In the genomic region with DNA sequence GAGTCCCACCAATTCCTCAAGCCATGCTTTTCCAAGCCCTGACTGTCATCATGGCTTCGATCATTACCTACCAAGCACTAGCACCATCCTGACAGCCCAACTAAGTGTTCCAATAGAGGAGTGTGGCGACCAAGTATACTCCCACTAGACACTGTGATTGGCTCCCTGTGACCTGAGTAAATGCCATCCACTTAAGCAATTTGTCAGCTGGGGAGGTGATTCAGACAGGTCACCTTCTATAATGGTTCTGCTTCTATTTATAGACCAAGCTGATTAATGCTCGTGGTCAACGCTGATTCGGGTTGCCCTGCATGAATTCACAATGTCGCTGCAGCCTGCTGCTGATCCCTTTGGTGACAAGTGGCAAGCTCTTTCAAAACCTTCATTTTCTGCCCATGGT, we compare ENCODE assay signal across 25 mouse cellular contexts. TPM values are rescaled to one million over a fixed set of nuclear protein-coding genes. Genes with fewer than 3 reads are reported as not detected.
DNase-seq lines count a peak whose midpoint lies in the region; ATAC-seq and TF ChIP-seq lines count a peak whose summit lies in the region.
"Had no signal": no experiment of that assay in that cellular context is flagged by ENCODE, and none has a peak within 500 bp of the region (broad histone marks: within the 10 kb centered on the region; RNA-seq: fewer than 3 reads in every experiment).

No protein-coding gene starts in this region.

- H3K4me1 ChIP-seq in hindbrain, embryonic 16.5 days (ENCODE audit: control insufficient read depth, insufficient read depth, low read depth, low read length) = no peaks in the 10 kb centered on the region
- H3K4me1 ChIP-seq in hindbrain, embryonic 14.5 days (replicated peaks; ENCODE audit: control insufficient read depth, insufficient read depth, low read length) = no peaks in the 10 kb centered on the region
- peaks cover 9% of the 10 kb centered on the region for H3K4me1 ChIP-seq in heart, embryonic 15.5 days (replicated peaks)
- H3K4me1 ChIP-seq: embryonic facial prominence, embryonic 12.5 days; forebrain, embryonic 15.5 days; stomach, embryonic 15.5 days had no signal

- 67% methylated on average over 6 of the region's 6 CpGs for WGBS in hindbrain, embryonic 16.5 days
- WGBS in hindbrain, embryonic 14.5 days = 81% methylated on average over 6 of the region's 6 CpGs
- WGBS in heart, embryonic 15.5 days = 28% methylated on average over 6 of the region's 6 CpGs

- H3K4me3 ChIP-seq in hindbrain, embryonic 16.5 days (ENCODE audit: low read length) = no peak overlapping the region
- no peak overlapping the region for H3K4me3 ChIP-seq in hindbrain, embryonic 14.5 days (replicated peaks; ENCODE audit: low read length)
- H3K4me3 ChIP-seq in C2C12 (ENCODE audit: insufficient read depth, poor library complexity, severe bottlenecking) = no peak overlapping the region
- H3K4me3 ChIP-seq in heart, embryonic 15.5 days = no peak overlapping the region
- H3K4me3 ChIP-seq: embryonic facial prominence, embryonic 12.5 days; forebrain, embryonic 15.5 days; gastrocnemius, adult 2 months; stomach, embryonic 15.5 days had no signal

- no peaks in the 10 kb centered on the region for H3K36me3 ChIP-seq in hindbrain, embryonic 16.5 days (ENCODE audit: control insufficient read depth, insufficient read depth, low read length)
- H3K36me3 ChIP-seq in hindbrain, embryonic 14.5 days (replicated peaks; ENCODE audit: control insufficient read depth, insufficient read depth) = no peaks in the 10 kb centered on the region
- peaks cover 4% of the 10 kb centered on the region for H3K36me3 ChIP-seq in C2C12 (ENCODE audit: control insufficient read depth, insufficient read depth)
- H3K36me3 ChIP-seq in heart, embryonic 15.5 days = no peaks in the 10 kb centered on the region
- H3K36me3 ChIP-seq: embryonic facial prominence, embryonic 12.5 days; forebrain, embryonic 15.5 days; G1E; stomach, embryonic 15.5 days had no signal

- ATAC-seq in hindbrain, embryonic 16.5 days = peak; percentile 42; the same call in 1 of the 2 replicates
- no peak for ATAC-seq in hindbrain, embryonic 14.5 days (ENCODE audit: low FRiP score)
- ATAC-seq in heart, embryonic 15.5 days (replicated peaks; ENCODE audit: insufficient number of reproducible peaks, insufficient read depth, low FRiP score, low read depth) = peak; percentile 80; the same call in 1 of the 2 replicates
- ATAC-seq: CD4-positive, CD25-positive, alpha-beta regulatory T cell, adult 4 months; forebrain, embryonic 15.5 days; intestine, postnatal 0 days; liver, postnatal 0 days had no signal

- no peak overlapping the region for H3ac ChIP-seq in C2C12 (ENCODE audit: control insufficient read depth, insufficient read length, low read depth)

- TF ChIP-seq CTCF in C2C12 (IDR thresholded peaks at IDR 0.05; ENCODE audit: control insufficient read depth, insufficient read depth, insufficient read length) = no peak
- no peak for TF ChIP-seq CTCF in brain, embryonic 14.5 days (IDR thresholded peaks at IDR 0.05; ENCODE audit: borderline replicate concordance, extremely low read depth, insufficient read depth, insufficient read length)

- H3K79me3 ChIP-seq in C2C12 (ENCODE audit: low read depth) = no peaks in the 10 kb centered on the region

- no peak for TF ChIP-seq POLR2A in brain, embryonic 14.5 days (IDR thresholded peaks at IDR 0.05; ENCODE audit: borderline replicate concordance, extremely low read depth, insufficient read depth, insufficient read length, poor library complexity, severe bottlenecking)

- intact Hi-C loops in left cerebral cortex, postnatal 14 days (cut with DNase I) = no loop called here

- H3K79me2 ChIP-seq in C2C12 (ENCODE audit: control insufficient read depth, insufficient read depth) = no peaks in the 10 kb centered on the region

- no peak overlapping the region for H3K4me2 ChIP-seq in hindbrain, embryonic 16.5 days (ENCODE audit: low read length)
- no peak overlapping the region for H3K4me2 ChIP-seq in hindbrain, embryonic 14.5 days (replicated peaks)
- peak overlapping the region; percentile 12; the same call in 1 of the 2 replicates for H3K4me2 ChIP-seq in heart, embryonic 15.5 days
- H3K4me2 ChIP-seq: embryonic facial prominence, embryonic 12.5 days; forebrain, embryonic 15.5 days; stomach, embryonic 15.5 days had no signal

- no peak for DNase-seq in hindbrain, embryonic 14.5 days (ENCODE audit: low spot score)
- DNase-seq in brain, embryonic 14.5 days (ENCODE audit: low read depth) = peak; percentile 13
- no peak for DNase-seq in layer of hippocampus, postnatal 14 days (ENCODE audit: low spot score in 2 of 2)
- no peak for DNase-seq in left cerebral cortex, postnatal 14 days (ENCODE audit: low spot score in 2 of 2)
- no peak for DNase-seq in layer of hippocampus, adult 9-11 months
- DNase-seq: adrenal gland, adult 8-10 months; cerebellum, adult 2 months; gastrocnemius, adult 2 months; kidney, postnatal 4 days; layer of hippocampus, postnatal 36 days; liver; liver, postnatal 0 days; lung, postnatal 14 days; spleen, adult 18-20 months had no signal

- H3K9me3 ChIP-seq in hindbrain, embryonic 16.5 days (ENCODE audit: control insufficient read depth, low read length) = no peaks in the 10 kb centered on the region
- no peaks in the 10 kb centered on the region for H3K9me3 ChIP-seq in hindbrain, embryonic 14.5 days (ENCODE audit: control insufficient read depth, low read length)
- no peaks in the 10 kb centered on the region for H3K9me3 ChIP-seq in heart, embryonic 15.5 days (replicated peaks)
- H3K9me3 ChIP-seq: embryonic facial prominence, embryonic 12.5 days; forebrain, embryonic 15.5 days; G1E; stomach, embryonic 15.5 days had no signal

- H3K9ac ChIP-seq in hindbrain, embryonic 16.5 days (ENCODE audit: low read depth, low read length) = no peak overlapping the region
- H3K9ac ChIP-seq in hindbrain, embryonic 14.5 days = no peak overlapping the region
- no peak overlapping the region for H3K9ac ChIP-seq in heart, embryonic 15.5 days
- H3K9ac ChIP-seq: embryonic facial prominence, embryonic 12.5 days; forebrain, embryonic 15.5 days; liver, postnatal 0 days; stomach, embryonic 15.5 days had no signal

- no peaks in the 10 kb centered on the region for H3K27me3 ChIP-seq in hindbrain, embryonic 16.5 days (replicated peaks; ENCODE audit: control insufficient read depth, insufficient read depth, low read length)
- no peaks in the 10 kb centered on the region for H3K27me3 ChIP-seq in hindbrain, embryonic 14.5 days (ENCODE audit: control insufficient read depth, insufficient read depth, low read length)
- H3K27me3 ChIP-seq in C2C12 (ENCODE audit: control insufficient read depth, insufficient read depth, insufficient read length) = no peaks in the 10 kb centered on the region
- H3K27me3 ChIP-seq in heart, embryonic 15.5 days = no peaks in the 10 kb centered on the region
- H3K27me3 ChIP-seq: embryonic facial prominence, embryonic 12.5 days; forebrain, embryonic 15.5 days; stomach, embryonic 15.5 days had no signal

- H3K27ac ChIP-seq in hindbrain, embryonic 16.5 days (ENCODE audit: low read depth, low read length) = no peak overlapping the region
- H3K27ac ChIP-seq in hindbrain, embryonic 14.5 days = no peak overlapping the region
- H3K27ac ChIP-seq in heart, embryonic 15.5 days = peak overlapping the region; percentile 59
- H3K27ac ChIP-seq: embryonic facial prominence, embryonic 12.5 days; forebrain, embryonic 15.5 days; gastrocnemius, adult 2 months; stomach, embryonic 15.5 days had no signal

TF ChIP-seq in C2C12, 6 proteins besides CTCF, POLR2A, EP300 and RAD21:
- TF ChIP-seq CEBPB (IDR thresholded peaks at IDR 0.05; ENCODE audit: low read depth) (peak; percentile 8), MYOG (IDR thresholded peaks at IDR 0.05; ENCODE audit: control insufficient read depth, extremely low read depth, insufficient read length) (no peak), FOSL1 (IDR thresholded peaks at IDR 0.05; ENCODE audit: insufficient read depth, low read length, poor library complexity, severe bottlenecking) (no peak), USF1 (IDR thresholded peaks at IDR 0.05; ENCODE audit: low read depth) (no peak), MAX (IDR thresholded peaks at IDR 0.05) (no peak), MYOD1 (IDR thresholded peaks at IDR 0.05; ENCODE audit: control insufficient read depth, insufficient read length, low read depth) (no peak)

RNA-seq across cellular contexts. Expression of gene Gm2115, which starts 37.4 kb away (rescaled TPM):
- polyA plus RNA-seq in hindbrain, embryonic 16.5 days (2015; fragmentation: Nextera tagmentation; extraction: Ambion mirVana) = 1.9 and 2.0 TPM in 2 replicates
- polyA plus RNA-seq in hindbrain, embryonic 14.5 days (2014; fragmentation: Nextera tagmentation; extraction: Ambion mirVana) = 2.4 and 2.5 TPM in 2 replicates
- polyA plus RNA-seq in C2C12 (2012; fragmentation: generic; extraction: Trizol) = 15.0 TPM
- 0.61 and 1.1 TPM in 2 replicates for polyA plus RNA-seq in brain, embryonic 14.5 days (2012; rRNA removed)
- 0.42 and 0.47 TPM in 2 replicates for polyA plus RNA-seq in heart, embryonic 15.5 days (2015; fragmentation: Nextera tagmentation; extraction: Ambion mirVana)
- total RNA-seq in layer of hippocampus, postnatal 14 days (2021) = 10 to 100 TPM; 51.1 to 58.3 TPM
- 1 to 10 TPM; 3.6 to 7.5 TPM for total RNA-seq in left cerebral cortex, postnatal 14 days (2021)
- total RNA-seq: megakaryocyte-erythroid progenitor cell, adult 5-6 weeks had no signal
- polyA plus RNA-seq: G1E; thymus, postnatal 0 days had no signal

RNA-seq across cellular contexts. Expression of gene Fah, which starts 40.3 kb away (rescaled TPM):
- polyA plus RNA-seq in hindbrain, embryonic 16.5 days (2015; fragmentation: Nextera tagmentation; extraction: Ambion mirVana) = 15.7 and 15.9 TPM in 2 replicates
- polyA plus RNA-seq in hindbrain, embryonic 14.5 days (2014; fragmentation: Nextera tagmentation; extraction: Ambion mirVana) = 9.9 and 10.5 TPM in 2 replicates
- polyA plus RNA-seq in C2C12 (2012; fragmentation: generic; extraction: Trizol) = 22.2 TPM
- polyA plus RNA-seq in brain, embryonic 14.5 days (2012; rRNA removed) = 13.3 and 16.4 TPM in 2 replicates
- polyA plus RNA-seq in heart, embryonic 15.5 days (2015; fragmentation: Nextera tagmentation; extraction: Ambion mirVana) = 4.4 and 6.6 TPM in 2 replicates
- total RNA-seq in layer of hippocampus, postnatal 14 days (2021) = 10 to 100 TPM; 15.2 to 17.4 TPM
- total RNA-seq in left cerebral cortex, postnatal 14 days (2021) = 10 to 100 TPM; 13.1 to 13.6 TPM
